Mouse (Mus musculus): ENCODE measurements at regions not wholly inside any gene's neighbourhood (a gene's known extent, or its start where the extent isn't known, plus 50 kb on each side); places are given as distances from the start of the nearest gene placed in this dataset.

- peak; percentile 73 for ATAC-seq (replicated peaks; ENCODE audit: insufficient number of reproducible peaks, low FRiP score, low TSS enrichment, poor library complexity, severe bottlenecking)
Measured at GRCm38 (mm10) chr5:77459896-77460717, 52.3 kb upstream of the Igfbp7 start.
